Mouse (Mus musculus): Measurements from ENCODE around the gene Mipep.

GRCm38 (mm10) chr14:60839654-60840053 is 55.3 kb downstream of the Mipep start:
- TF ChIP-seq FLI1 (IDR thresholded peaks at IDR 0.05; ENCODE audit: low read length) (no peak), GATA1 (IDR thresholded peaks at IDR 0.05; ENCODE audit: borderline replicate concordance, low read length) (no peak)
